Mouse (Mus musculus) Patski (cell line): ENCODE measurements around the gene Hfe2. TPM values are rescaled to one million over a fixed set of nuclear protein-coding genes. Genes with fewer than 3 reads are reported as not detected.
"Not testable (repeated sequence)": the region's sequence is repeated elsewhere in the genome, so short reads cannot be mapped to it uniquely, and the experiment has no call there.

Source experiments
- ATAC-seq: fragments of 100-300 bp; one replicate; pipeline ENCODE4 v1.8.0; 2021
- CTCF ChIA-PET: fragments of 350-600 bp; sonication (Branson Sonifier 250); formaldehyde crosslinking; loops from one replicate; lab custom pipeline; 2022; ENCODE audit warnings: inconsistent platforms; lab: Charles Lee
- POLR2A ChIA-PET: fragments of 350-600 bp; sonication (Branson Sonifier 250); formaldehyde crosslinking; loops from one replicate; lab custom pipeline; 2022; ENCODE audit warnings: antibody characterized with exemption, inconsistent platforms; lab: Charles Lee
- DNase-seq: peaks from one replicate; pipeline ENCODE4 v3.0.0-alpha.2; 2011; ENCODE audit warnings: low read depth, low spot score
- H3K27me3 ChIP-seq: fragments of 371-371 bp; one replicate; pipeline ENCODE4 v1.5.1; 2021
- CTCF ChIP-seq: fragments of 100-300 bp; IDR thresholded peaks from one replicate; pipeline ENCODE4 v1.5.1; 2021
- in situ Hi-C: fragments of 300-500 bp; cut with MboI; formaldehyde crosslinking; loops from 3 replicates; pipeline ENCODE4 v1.11.1; 2018; ENCODE audit warnings: low pct_unique_long_range_greater_than_20kb, mixed read lengths
- polyA plus RNA-seq: library from polyadenylated mRNA; unstranded; gene quantifications from one replicate; pipeline ENCODE4 v1.2.3, GENCODE M21; 2021

Hfe2 gene
- polyA plus RNA-seq, 1 experiment from 2014 or later: not detected

DNA sequence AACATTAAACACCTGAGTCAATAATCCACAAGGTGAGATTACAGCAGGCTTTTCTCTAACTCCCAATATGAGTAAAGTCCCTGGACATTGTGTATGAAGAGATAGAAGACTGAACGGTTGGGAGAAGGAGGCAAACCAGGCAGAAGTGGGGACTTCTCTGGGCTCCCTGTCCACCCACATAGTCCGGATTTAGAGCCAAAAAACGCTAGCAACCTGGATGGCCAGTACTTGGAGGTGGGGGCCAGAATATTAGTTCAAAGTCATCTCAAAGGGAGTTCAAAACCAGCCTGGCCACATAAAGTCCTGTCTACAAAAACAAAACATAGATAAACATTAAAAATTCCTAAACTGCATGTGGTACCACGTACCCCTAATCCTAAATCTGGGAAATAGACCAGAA, 21.0 kb upstream of the Hfe2 start:
- in situ Hi-C loops: loop anchor here (10.0 kb wide), 2 partner anchors 179 to 219 kb away; no protein-coding TSS in a partner anchor
- no peaks in the 10 kb centered on the region for H3K27me3 ChIP-seq
- DNase-seq: no peak
- ChIA-PET POLR2A (no interaction called here), CTCF (no interaction called here)
- ATAC-seq: no peak
- TF ChIP-seq CTCF: no peak

DNA sequence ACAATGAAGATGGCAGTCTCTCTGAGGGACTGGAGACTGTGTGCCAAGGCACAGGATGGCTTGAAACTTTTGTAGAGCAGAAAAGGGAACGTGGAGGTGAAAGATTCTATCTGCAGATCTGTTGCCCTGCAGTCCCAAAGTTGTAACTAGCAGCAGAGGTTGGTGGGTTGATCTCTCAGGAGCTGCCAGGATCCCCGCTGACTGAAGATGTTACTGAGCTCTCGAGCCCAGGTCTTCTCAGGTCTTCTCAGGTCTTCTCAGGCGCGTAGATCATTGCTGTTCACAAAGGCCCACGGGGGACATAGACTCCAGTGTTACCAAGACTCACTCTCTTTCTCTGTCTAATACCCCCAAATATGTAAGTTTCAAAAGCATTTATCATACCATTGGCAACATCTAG, 20.0 kb upstream of the Hfe2 start:
- no peaks in the 10 kb centered on the region for H3K27me3 ChIP-seq
- no peak for TF ChIP-seq CTCF
- ATAC-seq: no peak
- no peak for DNase-seq
- CTCF ChIA-PET: no interaction called here
- in situ Hi-C loops: loop anchor here (10.0 kb wide), 2 partner anchors 180 to 220 kb away; no protein-coding TSS in a partner anchor
- POLR2A ChIA-PET: no interaction called here

DNA sequence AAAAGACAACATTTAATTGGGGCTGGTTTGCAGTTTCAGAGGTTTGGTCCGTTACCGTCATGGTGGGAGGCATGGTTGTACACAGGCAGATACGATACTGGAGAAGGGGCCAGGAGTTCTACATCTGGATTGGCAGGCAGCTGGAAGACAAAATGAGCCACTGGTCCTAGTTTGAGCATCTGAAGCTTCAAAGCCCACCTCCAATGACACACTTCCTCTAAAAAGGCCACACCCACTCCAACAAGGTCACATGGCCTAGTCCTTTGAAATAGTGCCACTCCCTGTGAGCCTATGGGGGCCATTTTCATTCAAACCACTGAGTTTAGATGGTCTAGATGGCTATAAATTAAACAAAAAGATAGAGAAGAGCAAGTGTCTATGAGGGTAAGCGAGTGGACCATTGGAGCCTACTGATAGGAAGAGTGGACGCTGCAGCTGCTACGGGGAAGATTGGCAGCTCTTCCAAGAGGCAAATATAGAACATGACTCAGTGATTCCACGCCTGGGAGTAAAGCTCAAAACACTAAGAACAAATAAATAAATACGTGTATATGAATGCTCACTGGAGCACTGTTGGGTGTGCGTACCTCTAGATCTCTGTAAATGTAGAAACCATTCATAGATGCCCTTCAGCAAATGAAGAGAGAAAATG, 18.4 kb upstream of the Hfe2 start:
- in situ Hi-C loops: loop anchor here (10.0 kb wide), 2 partner anchors 182 to 222 kb away; no protein-coding TSS in a partner anchor
- DNase-seq: no peak
- TF ChIP-seq CTCF: no peak
- CTCF ChIA-PET: interaction anchor here (0.7 to 2.0 kb wide), 6 partner anchors 10 to 177 kb away, joined by 3 to 8 read pairs (median 4); no protein-coding TSS in a partner anchor
- POLR2A ChIA-PET: interaction anchor here (0.7 to 2.6 kb wide), 2 partner anchors 10 to 132 kb away, joined by 5 to 14 read pairs; no protein-coding TSS in a partner anchor
- no peak for ATAC-seq
- H3K27me3 ChIP-seq: no peaks in the 10 kb centered on the region

DNA sequence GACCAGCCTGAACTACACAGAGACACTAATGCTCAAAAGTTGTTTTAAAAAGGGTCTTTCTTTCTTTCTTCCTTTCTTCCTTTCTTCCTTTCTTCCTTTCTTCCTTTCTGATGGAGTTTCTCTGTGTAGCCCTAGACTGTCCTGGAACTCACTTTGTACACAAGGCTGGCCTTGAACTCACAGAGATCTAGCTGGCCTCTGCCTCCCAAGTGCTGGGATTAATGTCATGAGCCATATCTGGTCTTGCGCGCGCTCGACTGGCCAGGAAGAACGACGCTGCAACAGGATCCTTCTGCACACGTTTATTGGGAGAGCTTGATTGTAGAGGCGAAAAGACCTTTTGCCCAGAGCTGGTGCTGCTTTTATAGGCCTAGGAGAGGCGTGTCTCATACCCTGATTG, 17.0 kb upstream of the Hfe2 start:
- ChIA-PET POLR2A (interaction anchor here (0.6 to 2.6 kb wide), 3 partner anchors 8 to 79 kb away, joined by 3 to 14 read pairs (median 4); no protein-coding TSS in a partner anchor), CTCF (interaction anchor here (1.1 to 2.0 kb wide), 3 partner anchors 9 to 16 kb away, joined by 3 to 8 read pairs (median 7); no protein-coding TSS in a partner anchor)
- in situ Hi-C loops: loop anchor here (10.0 kb wide), 2 partner anchors 183 to 223 kb away; no protein-coding TSS in a partner anchor
- ATAC-seq, DNase-seq, H3K27me3 ChIP-seq: not testable (repeated sequence)

DNA sequence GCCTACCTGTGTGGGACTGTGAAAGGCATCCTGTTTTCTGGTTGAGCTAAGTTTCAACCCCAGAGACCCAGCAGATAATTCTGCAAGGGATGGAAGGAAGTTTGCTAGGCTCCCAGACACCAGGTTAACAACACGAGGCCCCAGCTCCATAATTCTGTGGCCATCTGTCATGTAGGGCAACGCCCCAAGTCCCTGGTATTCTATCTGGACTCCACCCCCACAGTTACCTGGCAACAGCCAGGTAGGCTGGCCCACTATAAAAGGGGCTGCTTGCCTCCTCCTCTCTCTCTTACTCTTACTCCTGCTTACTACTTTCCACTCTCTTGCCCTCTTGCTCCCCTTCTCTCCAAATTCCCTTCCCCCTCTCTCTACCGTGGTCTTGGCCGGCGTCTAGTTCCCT, 4.8 kb upstream of the Hfe2 start:
- in situ Hi-C loops: no loop called here
- CTCF ChIA-PET: no interaction called here
- H3K27me3 ChIP-seq: no peaks in the 10 kb centered on the region
- no peak for TF ChIP-seq CTCF
- POLR2A ChIA-PET: no interaction called here
- DNase-seq (no peak), ATAC-seq (no peak)

DNA sequence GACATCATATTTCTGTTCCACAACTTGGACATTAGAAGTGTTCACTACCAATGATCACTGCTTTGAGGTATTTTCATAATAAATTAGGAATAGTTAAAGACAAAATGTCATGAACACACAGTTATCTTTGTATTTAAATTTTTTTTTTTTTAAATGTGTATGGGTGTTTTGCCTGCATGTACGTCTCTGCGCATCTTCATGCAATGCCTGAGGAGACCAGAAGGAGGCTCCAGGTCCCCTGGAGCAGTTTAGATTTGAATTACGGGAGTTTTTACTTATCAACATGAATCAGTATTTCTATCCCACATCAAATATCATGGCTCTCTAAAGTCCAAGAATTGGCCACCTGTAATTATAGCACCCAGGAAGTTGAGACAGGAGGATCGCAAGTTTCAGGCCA, 2.8 kb upstream of the Hfe2 start:
- TF ChIP-seq CTCF: peak; percentile 78
- no peaks in the 10 kb centered on the region for H3K27me3 ChIP-seq
- CTCF ChIA-PET: interaction anchor here (1.2 to 1.4 kb wide), 2 partner anchors 15 to 21 kb away, joined by 3 to 8 read pairs; no protein-coding TSS in a partner anchor
- in situ Hi-C loops: no loop called here
- POLR2A ChIA-PET: no interaction called here
- ATAC-seq: no peak
- DNase-seq: no peak

DNA sequence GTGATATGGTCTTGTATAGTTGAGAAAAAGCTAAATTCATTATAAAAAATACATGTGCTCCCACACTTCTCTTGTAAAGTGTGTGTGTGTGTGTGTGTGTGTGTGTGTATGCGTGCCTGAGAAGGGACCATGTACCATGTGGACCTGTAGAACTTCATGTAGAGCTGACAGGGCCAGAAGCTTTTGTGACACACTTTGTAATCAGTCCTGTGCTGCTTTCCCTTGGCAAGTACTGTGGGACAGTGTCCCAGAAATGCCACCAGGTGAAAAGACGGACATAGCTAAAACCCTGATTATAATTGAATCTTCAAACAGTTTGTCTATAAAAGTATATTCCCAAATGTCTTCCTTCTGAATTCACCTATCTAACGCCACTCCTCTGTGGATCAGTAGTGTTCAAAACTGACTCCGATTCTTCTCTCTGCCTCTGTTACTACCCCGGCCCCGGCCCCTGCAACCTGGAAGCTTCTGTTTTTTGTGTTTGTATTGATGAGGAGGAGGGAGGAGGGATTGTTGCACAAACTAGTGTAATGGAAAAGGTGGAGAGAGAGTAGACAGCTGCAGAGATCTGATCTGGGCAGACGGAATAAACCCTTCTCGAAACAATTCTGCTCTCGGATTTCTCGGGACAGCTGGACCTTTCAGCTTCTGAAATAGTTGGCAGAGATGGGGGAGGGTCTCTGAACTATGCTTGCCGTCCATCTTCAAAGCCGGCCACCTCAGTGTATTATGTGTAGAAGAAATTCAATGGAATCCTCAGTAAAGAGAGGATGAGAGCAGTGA, 753 bp upstream of the Hfe2 start:
- TF ChIP-seq CTCF: no peak
- DNase-seq (no peak), ATAC-seq (no peak)
- no peaks in the 10 kb centered on the region for H3K27me3 ChIP-seq
- CTCF ChIA-PET: interaction anchor here (0.7 to 2.4 kb wide), 8 partner anchors 11 to 63 kb away, joined by 3 to 14 read pairs (median 6); no protein-coding TSS in a partner anchor
- in situ Hi-C loops: no loop called here
- POLR2A ChIA-PET: interaction anchor here (0.5 to 1.5 kb wide), 3 partner anchors 10 to 77 kb away, joined by 3 to 4 read pairs (median 4); partner anchors contain the start of gene Lix1l

DNA sequence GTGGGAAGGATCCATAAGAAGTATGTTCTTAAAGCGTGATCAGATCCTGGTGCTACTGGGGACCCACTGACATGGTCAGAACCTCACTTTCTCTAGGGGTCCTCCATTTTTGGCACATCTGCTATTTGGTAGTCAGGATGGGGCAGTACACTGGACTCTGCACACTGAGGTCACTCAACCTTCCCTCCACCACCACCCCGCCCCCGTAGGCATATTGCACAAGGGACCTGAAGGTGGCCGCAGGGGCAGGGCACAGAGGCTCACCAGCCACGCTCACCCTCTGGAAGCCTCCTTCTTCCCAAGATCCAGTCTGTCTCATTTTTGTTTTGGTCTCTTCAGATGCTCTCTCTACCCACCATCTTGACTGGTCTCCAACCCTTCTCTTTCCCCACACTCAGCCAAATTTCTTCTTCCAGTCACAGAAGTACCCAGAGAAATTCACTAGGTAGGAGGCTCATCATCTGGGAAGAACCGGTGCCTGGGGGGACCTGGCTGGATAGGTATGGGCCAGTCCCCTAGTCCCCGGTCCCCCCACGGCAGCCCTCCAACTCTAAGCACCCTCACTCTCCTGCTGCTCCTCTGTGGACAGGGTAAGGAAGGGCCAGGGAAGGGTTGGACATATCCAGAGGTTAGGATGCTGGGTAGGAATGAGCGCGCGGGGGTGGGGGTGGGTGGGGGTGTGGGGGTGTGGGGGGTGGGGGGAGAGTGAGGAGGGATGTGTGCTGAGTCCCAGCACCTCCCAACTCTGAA, 1.2 kb downstream of the Hfe2 start:
- DNase-seq (no peak), ATAC-seq (no peak)
- ChIA-PET POLR2A (no interaction called here), CTCF (interaction anchor here (2.0 kb wide), 1 partner anchor 61 kb away, joined by 4 read pairs; no protein-coding TSS in a partner anchor)
- no peak for TF ChIP-seq CTCF
- H3K27me3 ChIP-seq: no peaks in the 10 kb centered on the region
- in situ Hi-C loops: no loop called here

DNA sequence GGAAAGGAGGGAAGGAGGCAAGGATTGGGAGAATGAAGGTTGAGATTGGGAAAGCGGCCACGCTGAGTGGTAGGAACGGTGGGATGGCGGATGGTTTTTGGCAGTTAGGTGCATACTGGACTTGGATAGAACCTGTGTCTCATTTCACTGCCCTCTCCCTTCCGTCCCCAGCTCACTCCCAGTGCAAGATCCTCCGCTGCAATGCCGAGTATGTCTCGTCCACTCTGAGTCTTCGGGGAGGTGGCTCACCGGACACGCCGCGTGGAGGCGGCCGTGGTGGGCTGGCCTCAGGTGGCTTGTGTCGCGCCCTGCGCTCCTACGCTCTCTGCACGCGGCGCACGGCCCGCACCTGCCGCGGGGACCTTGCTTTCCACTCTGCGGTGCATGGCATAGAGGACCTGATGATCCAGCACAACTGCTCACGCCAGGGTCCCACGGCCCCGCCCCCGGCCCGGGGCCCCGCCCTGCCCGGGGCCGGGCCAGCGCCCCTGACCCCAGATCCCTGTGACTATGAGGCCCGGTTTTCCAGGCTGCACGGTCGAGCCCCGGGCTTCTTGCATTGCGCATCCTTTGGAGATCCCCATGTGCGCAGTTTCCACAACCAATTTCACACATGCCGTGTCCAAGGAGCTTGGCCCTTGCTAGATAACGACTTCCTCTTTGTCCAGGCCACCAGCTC, 2.0 kb downstream of the Hfe2 start:
- no peak for DNase-seq
- ChIA-PET CTCF (interaction anchor here (1.1 to 3.9 kb wide), 2 partner anchors 15 to 53 kb away, joined by 5 to 13 read pairs; no protein-coding TSS in a partner anchor), POLR2A (no interaction called here)
- no peaks in the 10 kb centered on the region for H3K27me3 ChIP-seq
- ATAC-seq: no peak
- no peak for TF ChIP-seq CTCF
- in situ Hi-C loops: no loop called here
